Mouse (Mus musculus): Measurements from ENCODE around the gene Rtn4rl2. TPM values are rescaled to one million over a fixed set of nuclear protein-coding genes. Genes with fewer than 3 reads are reported as not detected.

Rtn4rl2 gene
- total RNA-seq, 2 experiments from 2014 or later: not detected

Other genes with a start within 250 kb of the Rtn4rl2 start
- gene Ctnnd1, start 235.9 kb downstream of the Rtn4rl2 start, total RNA-seq (2014; fragmentation: Nextera tagmentation): 30.6 and 34.8 TPM in 2 replicates
- 27.4 and 44.7 TPM in 2 replicates for gene Ctnnd1, start 235.9 kb downstream of the Rtn4rl2 start, total RNA-seq (2017)
- not detected in 2 replicates for gene Btbd18, start 227.6 kb downstream of the Rtn4rl2 start, total RNA-seq (2014; fragmentation: Nextera tagmentation)
- gene Btbd18, start 227.6 kb downstream of the Rtn4rl2 start, total RNA-seq (2017): not detected in 2 replicates
- 189 and 209 TPM in 2 replicates for gene Selenoh, start 215.9 kb downstream of the Rtn4rl2 start, total RNA-seq (2014; fragmentation: Nextera tagmentation)
- 156 and 175 TPM in 2 replicates for gene Selenoh, start 215.9 kb downstream of the Rtn4rl2 start, total RNA-seq (2017)
- gene Gm28635, start 208.7 kb downstream of the Rtn4rl2 start, total RNA-seq (2014; fragmentation: Nextera tagmentation): not detected in 2 replicates
- gene Gm28635, start 208.7 kb downstream of the Rtn4rl2 start, total RNA-seq (2017): not detected in 2 replicates
- gene Med19, start 208.3 kb downstream of the Rtn4rl2 start, total RNA-seq (2014; fragmentation: Nextera tagmentation): 16.7 and 24.4 TPM in 2 replicates
- gene Med19, start 208.3 kb downstream of the Rtn4rl2 start, total RNA-seq (2017): 25.5 and 28.5 TPM in 2 replicates
- 36.2 and 48.2 TPM in 2 replicates for gene Tmx2, start 207.6 kb downstream of the Rtn4rl2 start, total RNA-seq (2014; fragmentation: Nextera tagmentation)
- 52.6 and 55.0 TPM in 2 replicates for gene Tmx2, start 207.6 kb downstream of the Rtn4rl2 start, total RNA-seq (2017)
- gene Zdhhc5, start 171.5 kb downstream of the Rtn4rl2 start, total RNA-seq (2014; fragmentation: Nextera tagmentation): 38.4 and 46.6 TPM in 2 replicates
- gene Zdhhc5, start 171.5 kb downstream of the Rtn4rl2 start, total RNA-seq (2017): 33.4 and 35.2 TPM in 2 replicates
- gene Clp1, start 159.4 kb downstream of the Rtn4rl2 start, total RNA-seq (2014; fragmentation: Nextera tagmentation): 30.3 and 34.9 TPM in 2 replicates
- gene Clp1, start 159.4 kb downstream of the Rtn4rl2 start, total RNA-seq (2017): 31.3 and 40.1 TPM in 2 replicates
- gene Ypel4, start 152.7 kb downstream of the Rtn4rl2 start, total RNA-seq (2014; fragmentation: Nextera tagmentation): not detected in 2 replicates
- not detected in 2 replicates for gene Ypel4, start 152.7 kb downstream of the Rtn4rl2 start, total RNA-seq (2017)
- not detected in 2 replicates for gene Gm19426, start 143.1 kb downstream of the Rtn4rl2 start, total RNA-seq (2014; fragmentation: Nextera tagmentation)
- gene Gm19426, start 143.1 kb downstream of the Rtn4rl2 start, total RNA-seq (2017): not detected in 2 replicates
- not detected in 2 replicates for gene Serping1, start 111.3 kb downstream of the Rtn4rl2 start, total RNA-seq (2014; fragmentation: Nextera tagmentation)
- gene Serping1, start 111.3 kb downstream of the Rtn4rl2 start, total RNA-seq (2017): not detected in 2 replicates
- 5.6 and 6.3 TPM in 2 replicates for gene Ube2l6, start 87.9 kb downstream of the Rtn4rl2 start, total RNA-seq (2014; fragmentation: Nextera tagmentation)
- 4.0 and 7.1 TPM in 2 replicates for gene Ube2l6, start 87.9 kb downstream of the Rtn4rl2 start, total RNA-seq (2017)
- not detected in 2 replicates for gene Smtnl1, start 64.1 kb downstream of the Rtn4rl2 start, total RNA-seq (2014; fragmentation: Nextera tagmentation)
- not detected in 2 replicates for gene Smtnl1, start 64.1 kb downstream of the Rtn4rl2 start, total RNA-seq (2017)
- gene Timm10, start 59.7 kb downstream of the Rtn4rl2 start, total RNA-seq (2014; fragmentation: Nextera tagmentation): 52.3 and 76.6 TPM in 2 replicates
- gene Timm10, start 59.7 kb downstream of the Rtn4rl2 start, total RNA-seq (2017): 32.2 and 34.6 TPM in 2 replicates
- 14.6 and 23.4 TPM in 2 replicates for gene Slc43a1, start 47.9 kb downstream of the Rtn4rl2 start, total RNA-seq (2014; fragmentation: Nextera tagmentation)
- 11.5 and 11.8 TPM in 2 replicates for gene Slc43a1, start 47.9 kb downstream of the Rtn4rl2 start, total RNA-seq (2017)
- 123 and 129 TPM in 2 replicates for gene Slc43a3, start 49.9 kb upstream of the Rtn4rl2 start, total RNA-seq (2014; fragmentation: Nextera tagmentation)
- 96.1 and 109 TPM in 2 replicates for gene Slc43a3, start 49.9 kb upstream of the Rtn4rl2 start, total RNA-seq (2017)
- gene Prg2, start 93.8 kb upstream of the Rtn4rl2 start, total RNA-seq (2014; fragmentation: Nextera tagmentation): not detected in 2 replicates
- 73.5 and 97.1 TPM in 2 replicates for gene Prg2, start 93.8 kb upstream of the Rtn4rl2 start, total RNA-seq (2017)
- 7.6 and 17.0 TPM in 2 replicates for gene Prg3, start 101.5 kb upstream of the Rtn4rl2 start, total RNA-seq (2014; fragmentation: Nextera tagmentation)
- 10.5 and 16.0 TPM in 2 replicates for gene Prg3, start 101.5 kb upstream of the Rtn4rl2 start, total RNA-seq (2017)
- gene Ssrp1, start 150.5 kb upstream of the Rtn4rl2 start, total RNA-seq (2014; fragmentation: Nextera tagmentation): 229 and 255 TPM in 2 replicates
- gene Ssrp1, start 150.5 kb upstream of the Rtn4rl2 start, total RNA-seq (2017): 454 and 456 TPM in 2 replicates
- 0.68 and 0.92 TPM in 2 replicates for gene P2rx3, start 150.8 kb upstream of the Rtn4rl2 start, total RNA-seq (2014; fragmentation: Nextera tagmentation)
- gene P2rx3, start 150.8 kb upstream of the Rtn4rl2 start, total RNA-seq (2017): 0.10 and 0.52 TPM in 2 replicates
- 0.47 and 1.4 TPM in 2 replicates for gene Tnks1bp1, start 161.3 kb upstream of the Rtn4rl2 start, total RNA-seq (2014; fragmentation: Nextera tagmentation)
- 2.2 and 4.9 TPM in 2 replicates for gene Tnks1bp1, start 161.3 kb upstream of the Rtn4rl2 start, total RNA-seq (2017)
- gene Aplnr, start 249.5 kb upstream of the Rtn4rl2 start, total RNA-seq (2014; fragmentation: Nextera tagmentation): 0.41 TPM in 1 of 2 replicates, not detected in the other
- gene Aplnr, start 249.5 kb upstream of the Rtn4rl2 start, total RNA-seq (2017): not detected in 2 replicates

Data from granulocyte monocyte progenitor cell, adult 5-6 weeks (primary cell).